Mouse (Mus musculus): Measurements from ENCODE around the gene Sbno2.

DNA sequence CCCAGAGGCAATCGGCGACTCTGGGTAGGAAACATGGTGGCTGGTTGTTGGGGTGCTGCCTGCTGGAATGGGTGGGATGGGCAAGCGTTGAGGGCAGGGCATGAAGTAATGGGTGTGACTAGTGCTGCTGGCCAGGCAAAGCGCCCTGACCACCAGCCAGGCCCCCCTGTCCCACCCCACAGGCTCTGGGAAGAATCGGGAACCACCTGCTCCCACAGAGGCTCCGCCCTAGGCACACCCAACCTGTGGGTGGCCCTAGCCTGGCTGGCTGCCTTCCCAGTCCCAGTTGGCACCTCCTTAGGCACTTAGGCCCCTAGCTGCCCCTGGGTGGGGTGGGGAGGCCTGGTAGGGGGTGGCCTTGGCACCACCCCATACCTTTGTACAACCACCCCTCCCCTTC, 40.5 kb upstream of the Sbno2 start:
- TF ChIP-seq CTCF (conservative IDR thresholded peaks at IDR 0.05; ENCODE audit: insufficient read depth, insufficient read length, low read depth, low read length) (no peak), POLR2A (IDR thresholded peaks at IDR 0.05; ENCODE audit: low read depth, low read length) (no peak)

All from kidney, adult 2 months (tissue).